Mouse (Mus musculus) ES-E14 (cell line): ENCODE results near the gene Actr2.

Experiments used
- CHD2 ChIP-seq: IDR thresholded peaks from 2 replicates; pipeline ENCODE4 v1.6.1; 2014; ENCODE audit warnings: mild to moderate bottlenecking, low read depth, low read length, inconsistent platforms
- HCFC1 ChIP-seq: IDR thresholded peaks from 2 replicates; pipeline ENCODE4 v1.6.1; 2012; ENCODE audit warnings: low read length, inconsistent platforms, borderline replicate concordance; ENCODE audit not compliant: insufficient read depth
- MAFK ChIP-seq: IDR thresholded peaks from 2 replicates; pipeline ENCODE4 v1.6.1; 2014; ENCODE audit warnings: mild to moderate bottlenecking, low read depth, low read length, inconsistent platforms; ENCODE audit not compliant: insufficient read depth
- ZC3H11A ChIP-seq: IDR thresholded peaks from 2 replicates; pipeline ENCODE4 v1.6.1; 2012; ENCODE audit warnings: low read depth, mild to moderate bottlenecking, inconsistent platforms, low read length, borderline replicate concordance
- ZNF384 ChIP-seq: IDR thresholded peaks from 2 replicates; pipeline ENCODE4 v1.6.1; 2012; ENCODE audit warnings: low read depth, low read length, inconsistent platforms

DNA sequence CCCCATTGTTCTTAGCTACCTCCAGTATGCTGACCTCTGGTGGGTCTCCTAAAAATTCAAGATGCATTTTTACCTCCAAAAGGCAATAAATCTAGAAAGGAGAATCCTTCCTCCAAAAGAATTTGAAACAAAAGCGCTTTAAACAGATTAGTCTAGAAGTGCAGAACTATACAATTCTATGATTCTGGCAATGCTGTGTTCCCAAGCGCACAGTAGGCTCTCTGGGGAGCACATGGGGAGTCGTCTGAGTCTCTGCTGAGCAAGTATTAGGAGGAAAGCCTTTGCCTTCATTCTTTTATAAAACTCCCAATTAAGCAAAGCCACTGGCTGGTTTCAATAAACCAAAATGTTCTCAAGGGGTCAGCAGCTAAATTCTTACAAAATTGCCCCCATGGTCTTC lies 58.8 kb downstream of the Actr2 start:
- TF ChIP-seq MAFK (no peak), ZC3H11A (no peak), HCFC1 (no peak), CHD2 (no peak), ZNF384 (no peak)
